Mouse (Mus musculus) frontal cortex, postnatal 10 days (tissue): ENCODE data around the gene Marcks.

ENCODE experiments used
- DNase-seq, 2 experiments: peaks; one replicate each; pipeline ENCODE4 v3.0.0; 2022; ENCODE audit warnings: low spot score in 2 of 2, mixed read lengths in 1 of 2

Gene Marcks

DNA sequence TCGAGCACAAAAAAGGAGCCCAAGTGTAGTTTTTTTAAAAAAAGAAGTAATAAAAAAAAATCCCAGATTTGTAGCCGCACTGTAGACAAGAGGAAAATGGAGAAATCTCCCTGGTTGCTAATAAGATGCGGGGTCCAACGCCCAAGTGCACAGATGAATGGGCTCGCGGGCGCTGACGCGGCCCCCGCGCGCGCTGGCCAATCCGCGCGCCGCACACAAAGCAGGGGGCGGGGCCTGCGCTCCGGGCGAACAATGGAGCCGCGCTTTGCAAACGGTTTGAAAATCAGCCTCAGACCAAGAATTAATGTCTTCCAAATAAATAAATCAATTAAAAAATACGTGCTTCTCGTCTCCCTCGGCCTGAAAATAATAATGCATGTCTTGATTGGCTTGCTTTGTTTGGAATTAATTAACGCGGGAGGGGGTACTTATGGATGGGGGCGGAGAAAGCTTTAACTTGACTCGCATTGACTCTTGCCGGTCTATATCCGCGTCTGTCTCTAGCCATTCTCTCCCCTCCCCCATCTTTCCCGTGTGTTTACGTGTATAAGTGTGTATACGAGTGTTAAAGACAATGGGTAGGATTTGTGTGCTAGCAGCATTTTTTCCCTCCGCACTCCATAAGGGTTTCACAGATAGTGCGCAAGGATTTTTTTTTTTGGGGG lies at the start of gene Marcks:
Gene Marcks (minus strand): TSS at position 143 of the 665 bp plus-strand sequence.
- peak; percentile 86 to 90 for DNase-seq

GRCm38 (mm10) chr10:37177071-37177470 lies 38.4 kb upstream of the Marcks start:
- DNase-seq, result no peak

GRCm38 (mm10) chr10:37172416-37172950 lies 33.8 kb upstream of the Marcks start:
- DNase-seq, result no peak

- no peak for DNase-seq
Measured at GRCm38 (mm10) chr10:37171711-37172415, 33.1 kb upstream of the Marcks start.

- no peak for DNase-seq
Measured at GRCm38 (mm10) chr10:37170878-37171277, 32.2 kb upstream of the Marcks start.

- peak; percentile 20 to 30 for DNase-seq
Measured at GRCm38 (mm10) chr10:37170466-37170865, 31.7 kb upstream of the Marcks start.

- no peak for DNase-seq
Measured at GRCm38 (mm10) chr10:37167527-37167926, 28.8 kb upstream of the Marcks start.

- no peak for DNase-seq
Measured at GRCm38 (mm10) chr10:37159731-37160130, 21.0 kb upstream of the Marcks start.

- DNase-seq, result no peak
Measured at GRCm38 (mm10) chr10:37157156-37157555, 18.4 kb upstream of the Marcks start.

DNA sequence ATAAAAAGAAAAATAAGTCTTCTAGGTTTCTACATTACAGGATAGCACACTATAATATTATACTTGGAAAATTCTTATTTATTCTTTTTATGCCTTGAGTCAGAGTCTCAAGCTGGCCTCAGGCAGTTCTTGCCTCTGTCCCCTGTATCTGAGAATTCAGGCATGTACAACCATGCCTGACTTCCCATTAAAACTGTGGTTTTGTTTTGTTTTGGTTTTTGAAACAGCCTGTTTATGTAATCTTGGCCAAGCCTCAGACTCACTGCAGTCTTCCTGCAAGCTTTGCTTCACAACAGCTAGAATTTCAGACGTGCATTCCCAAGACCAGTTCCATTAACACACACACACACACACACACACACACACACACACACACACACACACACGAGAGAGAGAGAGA lies 16.4 kb upstream of the Marcks start:
- DNase-seq, result no peak

DNA sequence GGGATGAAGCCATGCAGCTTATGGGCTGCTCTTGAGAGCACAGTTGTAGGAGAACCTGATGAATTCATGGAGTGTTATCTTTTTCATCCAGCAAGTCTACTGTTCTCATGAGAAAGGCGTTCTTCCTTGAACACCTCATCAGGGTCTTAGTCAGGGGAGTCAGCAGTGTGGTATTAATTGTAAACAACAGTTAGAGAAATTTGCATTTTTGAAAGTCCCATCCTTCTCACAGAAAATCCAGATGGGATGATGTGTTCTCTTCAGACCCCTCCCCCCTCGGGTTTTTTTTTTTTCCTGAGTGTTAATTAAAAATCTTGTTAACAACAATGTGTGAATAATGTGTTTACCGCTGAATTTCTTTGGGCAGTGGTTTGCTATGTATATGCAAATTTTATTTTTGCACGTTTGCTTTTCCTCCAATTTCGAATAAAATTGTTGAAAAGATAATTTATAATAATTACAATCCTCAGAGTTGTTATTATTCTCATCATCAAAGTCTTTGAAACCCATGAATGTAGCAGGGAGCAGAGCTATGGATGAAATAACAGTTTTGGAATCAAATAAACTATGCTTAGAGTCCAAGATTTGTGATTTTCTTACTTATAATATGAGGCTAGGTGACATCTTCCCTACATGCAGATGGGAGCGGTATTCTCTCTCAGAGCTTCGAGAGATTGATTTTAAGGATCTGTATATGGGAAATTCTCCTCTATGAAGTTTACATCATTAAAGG lies 13.0 kb upstream of the Marcks start:
- no peak for DNase-seq

GRCm38 (mm10) chr10:37148016-37148415 lies 9.3 kb upstream of the Marcks start:
- no peak for DNase-seq

DNA sequence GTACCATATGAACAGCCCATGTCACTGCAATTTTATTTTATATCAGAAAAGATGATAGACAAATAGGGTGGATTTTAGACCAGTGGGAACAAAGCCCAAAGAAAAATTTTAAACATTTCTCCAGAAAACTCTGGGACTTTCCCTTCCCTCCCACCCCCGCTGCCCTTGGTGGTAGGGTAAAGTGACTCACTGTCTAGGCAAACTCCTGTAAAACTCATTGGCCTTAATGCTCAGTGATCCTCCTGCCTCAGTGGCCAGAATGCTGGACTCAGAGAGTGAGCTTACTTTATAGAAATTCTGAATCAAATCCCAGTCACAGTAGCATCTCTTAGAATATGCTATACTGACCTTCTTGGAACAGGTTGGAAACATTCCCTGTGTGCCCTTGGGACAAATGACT lies 6.7 kb upstream of the Marcks start:
- DNase-seq, result no peak

GRCm38 (mm10) chr10:37141621-37142020 lies 2.9 kb upstream of the Marcks start:
- no peak for DNase-seq

- DNase-seq, result peak; percentile 90 to 92
Measured at GRCm38 (mm10) chr10:37140736-37141451, 2.2 kb upstream of the Marcks start.

DNA sequence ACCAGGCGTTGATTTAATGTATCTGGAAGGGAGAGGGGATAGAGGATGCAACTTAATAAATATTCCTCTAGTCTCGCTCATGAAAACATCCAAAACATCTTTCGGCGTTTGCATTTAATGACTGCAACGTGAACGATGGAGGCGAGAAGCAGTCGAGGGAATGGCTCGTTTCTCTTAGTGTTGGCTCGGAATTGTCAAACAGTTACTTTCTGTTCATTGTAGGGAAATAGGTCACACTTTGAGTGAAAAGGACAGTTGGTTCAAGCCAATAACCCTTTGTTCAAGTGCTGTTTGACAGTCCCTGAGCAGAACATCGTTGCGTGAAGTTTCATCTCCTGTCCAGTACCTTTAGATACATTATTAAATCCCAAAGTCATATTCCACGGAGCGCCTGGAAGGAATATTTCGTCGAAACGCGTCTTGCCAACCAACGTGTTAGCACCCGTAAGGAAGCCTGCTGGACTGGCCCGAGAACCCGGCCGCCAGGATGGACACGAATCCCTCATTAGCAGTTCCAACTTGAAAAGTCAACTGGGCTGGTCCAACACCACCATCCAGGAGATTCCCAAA lies 1.5 kb upstream of the Marcks start:
- DNase-seq, result no peak

DNA sequence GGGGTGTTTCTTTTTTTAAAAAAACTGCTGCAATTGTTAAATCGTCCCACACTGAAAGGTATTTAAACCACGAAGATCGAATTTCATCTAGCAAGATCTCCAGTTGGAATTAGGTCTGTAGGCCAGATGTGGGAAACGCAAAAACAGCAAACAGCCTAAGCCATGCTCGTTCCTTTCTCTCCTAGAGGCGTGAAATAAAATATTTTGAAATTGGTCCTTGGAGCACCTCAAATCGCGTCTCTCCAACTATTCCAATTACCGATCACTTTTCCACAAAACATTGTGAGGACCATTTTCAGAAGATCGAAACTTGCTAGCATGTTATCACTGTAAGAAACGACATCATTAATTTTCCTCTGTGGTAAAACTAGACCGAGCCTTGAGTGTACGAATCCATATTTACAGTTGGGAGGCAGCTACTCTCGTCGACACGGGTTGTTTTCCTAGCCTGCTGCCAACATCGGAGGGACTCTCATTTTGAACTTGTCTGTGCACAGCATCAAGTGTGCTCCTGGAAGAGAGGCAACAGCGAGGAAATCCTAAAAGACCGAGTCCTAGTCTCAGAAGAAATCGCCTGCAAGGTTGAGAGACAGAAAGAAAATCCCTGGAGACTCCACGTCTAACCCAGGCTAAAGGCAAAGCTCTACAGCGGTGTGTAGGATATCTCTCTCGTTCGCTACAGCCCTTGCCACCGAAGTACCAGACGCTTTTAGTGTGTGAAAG lies 884 bp upstream of the Marcks start:
- DNase-seq, result peak; percentile 15 to 37

DNA sequence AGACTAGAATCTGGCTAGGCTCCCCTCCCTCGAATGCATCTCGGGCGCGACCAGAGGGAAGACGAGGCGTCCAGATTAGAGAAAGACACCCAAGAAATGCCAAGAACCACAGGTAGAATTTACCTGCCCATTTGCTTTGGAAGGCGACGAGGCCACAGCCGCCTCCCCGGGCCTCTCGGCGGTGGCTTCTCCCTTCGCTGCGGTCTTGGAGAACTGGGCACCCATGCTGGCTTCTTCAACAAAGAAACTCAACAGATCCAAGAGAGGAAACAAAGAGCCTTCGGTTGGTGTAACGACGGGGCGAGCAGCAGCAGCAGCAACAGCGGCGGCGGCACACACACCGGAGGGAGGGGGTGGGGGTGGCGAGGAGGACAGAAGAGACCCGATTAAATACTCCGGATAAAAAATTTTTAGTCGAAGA lies 399 bp downstream of the Marcks start:
- DNase-seq, result peak; percentile 42 to 48

DNA sequence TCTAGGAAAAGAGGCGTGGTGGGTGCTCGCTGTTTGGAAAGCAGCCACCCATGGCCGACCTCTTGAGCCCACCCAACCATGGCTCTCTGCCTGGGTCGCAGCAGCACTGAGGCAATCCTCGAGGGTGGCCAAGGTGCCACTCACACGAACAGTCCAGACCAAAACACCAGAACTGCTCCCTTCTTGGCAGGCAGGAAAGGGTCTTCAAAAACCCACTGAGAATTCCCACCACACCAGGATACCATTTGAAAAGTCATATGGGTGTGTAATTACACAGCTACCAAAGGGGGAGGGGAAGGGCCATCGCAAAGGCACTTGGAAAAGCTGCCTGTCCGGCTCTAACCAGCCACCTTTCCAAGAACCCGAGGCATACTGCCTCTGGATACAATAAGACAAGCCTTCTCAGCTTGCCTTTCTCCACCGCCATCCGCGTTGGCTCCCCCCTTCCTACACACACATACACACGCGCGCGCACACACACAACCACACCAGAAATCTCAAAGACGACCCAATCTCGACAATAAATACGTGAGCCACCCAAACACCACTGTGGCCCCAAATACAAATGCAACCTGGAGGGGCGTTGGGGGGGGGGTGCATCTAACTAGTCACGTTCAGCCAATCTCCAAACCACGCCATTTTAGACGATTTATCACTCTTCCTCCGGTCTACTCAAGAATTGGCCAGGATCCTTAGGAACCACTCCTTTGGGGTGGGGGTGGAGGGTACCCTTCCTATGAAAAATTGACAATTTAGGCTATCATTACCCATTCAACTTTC lies 999 bp downstream of the Marcks start:
- peak; percentile 58 to 61 for DNase-seq

- peak; percentile 80 to 91 for DNase-seq
Measured at GRCm38 (mm10) chr10:37136981-37137518, 1.7 kb downstream of the Marcks start.
